In the genomic region with DNA sequence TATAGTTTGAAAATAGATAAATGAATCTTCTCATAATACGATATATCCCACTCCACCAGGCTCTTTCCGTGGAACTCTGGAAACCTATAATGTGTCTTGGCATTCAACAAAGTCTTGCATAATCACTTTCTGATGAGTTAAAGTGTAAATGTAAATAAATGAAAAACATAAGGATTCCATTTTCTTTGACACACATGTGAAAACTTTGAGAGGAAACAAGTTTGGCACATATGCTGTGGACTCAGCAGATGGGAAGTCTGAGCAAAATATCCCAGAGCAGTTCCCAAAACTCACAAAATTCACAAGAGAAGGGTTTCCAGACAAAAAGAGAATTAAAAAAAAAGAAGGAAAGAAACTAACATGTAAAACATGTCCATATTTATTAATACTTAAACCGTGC, we compare ENCODE assay signal across 26 mouse cellular contexts.
A peak's percentile ranks its signal among the peaks of the same experiment; 100 is the strongest.
DNase-seq lines count a peak whose midpoint lies in the region; ATAC-seq lines count a peak whose summit lies in the region.
"Had no signal": no experiment of that assay in that cellular context is flagged by ENCODE, and none has a peak within 500 bp of the region (broad histone marks: within the 10 kb centered on the region; RNA-seq: fewer than 3 reads in every experiment).

No protein-coding gene starts in this region.

- 90% methylated on average over 3 of the region's 3 CpGs for WGBS in forebrain, embryonic 14.5 days
- WGBS in forebrain, embryonic 11.5 days, result 92% methylated on average over 3 of the region's 3 CpGs
- 55% methylated on average over 3 of the region's 3 CpGs for whole genome bisulfite sequencing in lung, embryonic 16.5 days

- no peaks in the 10 kb centered on the region for H3K27me3 ChIP-seq in forebrain, embryonic 14.5 days (replicated peaks; ENCODE audit: control insufficient read depth, insufficient read depth, low read length)
- no peaks in the 10 kb centered on the region for H3K27me3 ChIP-seq in forebrain, embryonic 11.5 days (ENCODE audit: control insufficient read depth, insufficient read depth, low read length)
- H3K27me3 ChIP-seq in lung, embryonic 16.5 days (ENCODE audit: control insufficient read depth, insufficient read depth, low read depth, low read length), result no peaks in the 10 kb centered on the region
- H3K27me3 ChIP-seq: embryonic facial prominence, embryonic 15.5 days; heart, embryonic 15.5 days; kidney, embryonic 15.5 days; limb, embryonic 15.5 days; liver, embryonic 13.5 days had no signal

- no peak overlapping the region for H3K4me3 ChIP-seq in forebrain, embryonic 14.5 days (ENCODE audit: low read depth, low read length)
- H3K4me3 ChIP-seq in forebrain, embryonic 11.5 days (ENCODE audit: low read depth, low read length), result no peak overlapping the region
- no peak overlapping the region for H3K4me3 ChIP-seq in lung, embryonic 16.5 days (ENCODE audit: low read length)
- H3K4me3 ChIP-seq: embryonic facial prominence, embryonic 15.5 days; heart, embryonic 10.5 days; heart, embryonic 15.5 days; kidney, embryonic 15.5 days; limb, embryonic 10.5 days; limb, embryonic 15.5 days; liver, embryonic 13.5 days had no signal

- no peak; the same call in 1 of the 2 replicates for ATAC-seq in forebrain, embryonic 14.5 days
- ATAC-seq in forebrain, embryonic 11.5 days (replicated peaks; ENCODE audit: low FRiP score), result no peak
- ATAC-seq in lung, embryonic 16.5 days (ENCODE audit: low read depth), result peak; percentile 83
- ATAC-seq: hindbrain, embryonic 16.5 days; midbrain, embryonic 16.5 days had no signal

- H3K36me3 ChIP-seq in forebrain, embryonic 14.5 days (ENCODE audit: control insufficient read depth, insufficient read depth, low read length), result no peaks in the 10 kb centered on the region
- no peaks in the 10 kb centered on the region for H3K36me3 ChIP-seq in forebrain, embryonic 11.5 days (ENCODE audit: control insufficient read depth, insufficient read depth, low read length)
- H3K36me3 ChIP-seq in lung, embryonic 16.5 days (ENCODE audit: control insufficient read depth, insufficient read depth, low read length), result no peaks in the 10 kb centered on the region
- H3K36me3 ChIP-seq: embryonic facial prominence, embryonic 15.5 days; heart, embryonic 10.5 days; heart, embryonic 15.5 days; kidney, embryonic 15.5 days; limb, embryonic 10.5 days; limb, embryonic 15.5 days; liver, embryonic 13.5 days had no signal

- H3K9ac ChIP-seq in forebrain, embryonic 14.5 days (ENCODE audit: low read length), result no peak overlapping the region
- H3K9ac ChIP-seq in forebrain, embryonic 11.5 days (ENCODE audit: low read length), result no peak overlapping the region
- no peak overlapping the region for H3K9ac ChIP-seq in lung, embryonic 16.5 days (ENCODE audit: low read length)
- H3K9ac ChIP-seq: embryonic facial prominence, embryonic 15.5 days; heart, embryonic 15.5 days; kidney, embryonic 15.5 days; limb, embryonic 15.5 days; liver, embryonic 13.5 days had no signal

- DNase-seq in forebrain, embryonic 14.5 days (ENCODE audit: low spot score), result peak; percentile 41
- no peak for DNase-seq in forebrain, embryonic 11.5 days (ENCODE audit: low spot score)
- DNase-seq in lung, postnatal 14 days, result no peak
- peak; percentile 17 for DNase-seq in brain, adult 2 months (ENCODE audit: low read depth, low spot score)
- no peak for DNase-seq in layer of hippocampus, adult 9-10 months (ENCODE audit: low spot score)
- DNase-seq in adrenal gland, adult 2 months, result no peak
- DNase-seq: adrenal gland, adult 8-10 months; gastrocnemius, postnatal 25 days; heart, adult 11 months; kidney, adult 18-20 months; liver, embryonic 13.5 days; lung, adult 2 months; right cerebral cortex, adult 18-20 months; spleen, adult 18-20 months; thymus, adult 2 months; thymus, postnatal 36 days had no signal

- no peaks in the 10 kb centered on the region for H3K9me3 ChIP-seq in forebrain, embryonic 14.5 days (replicated peaks; ENCODE audit: control insufficient read depth, low read length)
- H3K9me3 ChIP-seq in forebrain, embryonic 11.5 days (ENCODE audit: control insufficient read depth, low read length), result no peaks in the 10 kb centered on the region
- H3K9me3 ChIP-seq in lung, embryonic 16.5 days (ENCODE audit: control insufficient read depth, low read length), result no peaks in the 10 kb centered on the region
- H3K9me3 ChIP-seq: embryonic facial prominence, embryonic 15.5 days; heart, embryonic 10.5 days; heart, embryonic 15.5 days; kidney, embryonic 15.5 days; limb, embryonic 10.5 days; limb, embryonic 15.5 days; liver, embryonic 13.5 days had no signal

- no peak overlapping the region for H3K4me2 ChIP-seq in forebrain, embryonic 14.5 days (ENCODE audit: low read length)
- no peak overlapping the region for H3K4me2 ChIP-seq in forebrain, embryonic 11.5 days (ENCODE audit: low read depth, low read length, severe bottlenecking)
- H3K4me2 ChIP-seq in lung, embryonic 16.5 days (ENCODE audit: low read depth, low read length), result no peak overlapping the region
- H3K4me2 ChIP-seq: embryonic facial prominence, embryonic 15.5 days; heart, embryonic 15.5 days; kidney, embryonic 15.5 days; limb, embryonic 15.5 days; liver, embryonic 13.5 days; midbrain, embryonic 11.5 days had no signal

- no peak overlapping the region for H3K27ac ChIP-seq in forebrain, embryonic 14.5 days (ENCODE audit: low read depth, low read length)
- no peak overlapping the region for H3K27ac ChIP-seq in forebrain, embryonic 11.5 days (ENCODE audit: low read depth, low read length)
- H3K27ac ChIP-seq in lung, embryonic 16.5 days (ENCODE audit: low read length), result no peak overlapping the region
- H3K27ac ChIP-seq: embryonic facial prominence, embryonic 15.5 days; heart, embryonic 10.5 days; heart, embryonic 15.5 days; kidney, embryonic 15.5 days; limb, embryonic 10.5 days; limb, embryonic 15.5 days; liver, embryonic 13.5 days had no signal

- no peaks in the 10 kb centered on the region for H3K4me1 ChIP-seq in forebrain, embryonic 14.5 days (ENCODE audit: control insufficient read depth, insufficient read depth, low read length)
- no peaks in the 10 kb centered on the region for H3K4me1 ChIP-seq in forebrain, embryonic 11.5 days (replicated peaks; ENCODE audit: control insufficient read depth, insufficient read depth, low read length)
- no peaks in the 10 kb centered on the region for H3K4me1 ChIP-seq in lung, embryonic 16.5 days (replicated peaks; ENCODE audit: control insufficient read depth, insufficient read depth, low read length)
- H3K4me1 ChIP-seq: embryonic facial prominence, embryonic 15.5 days; heart, embryonic 10.5 days; heart, embryonic 15.5 days; kidney, embryonic 15.5 days; limb, embryonic 10.5 days; limb, embryonic 15.5 days; liver, embryonic 13.5 days had no signal

Comparison
In these comparisons a context has a peak if more than half of its experiments do, and no peak if none do; other contexts are left out.
1. DNase-seq: peak in forebrain, embryonic 14.5 days (single experiment) and brain, adult 2 months (single experiment); none in forebrain, embryonic 11.5 days (single experiment), lung, postnatal 14 days (single experiment), layer of hippocampus, adult 9-10 months (single experiment) and adrenal gland, adult 2 months (single experiment).